ENCODE assay signal across 10 mouse cellular contexts in genomic region chr5:35901226-35901809, GRCm38 (mm10). TPM values are rescaled to one million over a fixed set of nuclear protein-coding genes. Genes with fewer than 3 reads are reported as not detected.
DNase-seq lines count a peak whose midpoint lies in the region; ATAC-seq lines count a peak whose summit lies in the region.
"Had no signal": no experiment of that assay in that cellular context is flagged by ENCODE, and none has a peak within 500 bp of the region (broad histone marks: within the 10 kb centered on the region; RNA-seq: fewer than 3 reads in every experiment).

No protein-coding gene starts in this region.

- H3K4me1 ChIP-seq in heart, embryonic 16.5 days (ENCODE audit: control insufficient read depth, insufficient read depth, low read length), result peaks cover 78% of the 10 kb centered on the region
- peaks cover 54% of the 10 kb centered on the region for H3K4me1 ChIP-seq in hindbrain, embryonic 16.5 days (ENCODE audit: control insufficient read depth, insufficient read depth, low read depth, low read length)
- H3K4me1 ChIP-seq in midbrain, embryonic 11.5 days (ENCODE audit: control insufficient read depth, insufficient read depth, low read length), result peaks cover 25% of the 10 kb centered on the region

- H3K4me2 ChIP-seq in heart, embryonic 16.5 days (ENCODE audit: low read depth, low read length), result peak overlapping the region; percentile 45
- no peak overlapping the region for H3K4me2 ChIP-seq in hindbrain, embryonic 16.5 days (ENCODE audit: low read length)
- H3K4me2 ChIP-seq in midbrain, embryonic 11.5 days, result no peak overlapping the region

- 31% methylated on average over 12 of the region's 12 CpGs for WGBS in heart, embryonic 16.5 days
- WGBS in hindbrain, embryonic 16.5 days, result 44% methylated on average over 12 of the region's 12 CpGs
- WGBS in midbrain, embryonic 11.5 days, result 39% methylated on average over 12 of the region's 12 CpGs

- ATAC-seq in heart, embryonic 16.5 days (replicated peaks; ENCODE audit: extremely low read depth, insufficient read depth, low FRiP score), result peak; percentile 75
- no peak for ATAC-seq in hindbrain, embryonic 16.5 days
- 0 out of 2 replicates have a peak, but pooled peaks have one; percentile 22 for ATAC-seq in midbrain, embryonic 11.5 days (ENCODE audit: low FRiP score)
- ATAC-seq in activated CD4-positive, CD25-positive, alpha-beta regulatory T cell, adult 4 months, result no peak

- H3K9ac ChIP-seq in heart, embryonic 16.5 days (ENCODE audit: low read length), result peak overlapping the region; percentile 53
- H3K9ac ChIP-seq in hindbrain, embryonic 16.5 days (ENCODE audit: low read depth, low read length), result 0 out of 2 replicates have a peak overlapping the region, but pooled peaks have one; percentile 35
- H3K9ac ChIP-seq in midbrain, embryonic 11.5 days (ENCODE audit: low read length), result no peak overlapping the region

- H3K27me3 ChIP-seq in heart, embryonic 16.5 days (ENCODE audit: control insufficient read depth, insufficient read depth, low read length), result no peaks in the 10 kb centered on the region
- H3K27me3 ChIP-seq in hindbrain, embryonic 16.5 days (replicated peaks; ENCODE audit: control insufficient read depth, insufficient read depth, low read length), result no peaks in the 10 kb centered on the region
- no peaks in the 10 kb centered on the region for H3K27me3 ChIP-seq in midbrain, embryonic 11.5 days (ENCODE audit: control insufficient read depth, insufficient read depth, low read length)

- H3K36me3 ChIP-seq in heart, embryonic 16.5 days (ENCODE audit: control insufficient read depth, insufficient read depth), result peaks cover 3% of the 10 kb centered on the region; the same call in 1 of the 2 replicates
- H3K36me3 ChIP-seq in hindbrain, embryonic 16.5 days (ENCODE audit: control insufficient read depth, insufficient read depth, low read length), result no peaks in the 10 kb centered on the region
- H3K36me3 ChIP-seq in midbrain, embryonic 11.5 days (ENCODE audit: control insufficient read depth, insufficient read depth, low read length), result no peaks in the 10 kb centered on the region
- H3K36me3 ChIP-seq: G1E had no signal

- intact Hi-C loops in heart, postnatal 36 days (cut with DNase I), result no loop called here

- DNase-seq in heart, postnatal 36 days, result no peak
- DNase-seq in ZHBTc4 (ENCODE audit: low read depth, low spot score), result peak; percentile 71
- no peak for DNase-seq in midbrain, embryonic 11.5 days (ENCODE audit: low spot score, missing footprints)
- DNase-seq in thymus, postnatal 10 days (ENCODE audit: low spot score in 2 of 2), result no peak
- no peak for DNase-seq in cerebellum, postnatal 10 days
- DNase-seq: gastrocnemius, postnatal 10 days had no signal

- no peaks in the 10 kb centered on the region for H3K9me3 ChIP-seq in heart, embryonic 16.5 days (replicated peaks; ENCODE audit: control insufficient read depth, low read length)
- no peaks in the 10 kb centered on the region for H3K9me3 ChIP-seq in hindbrain, embryonic 16.5 days (ENCODE audit: control insufficient read depth, low read length)
- no peaks in the 10 kb centered on the region for H3K9me3 ChIP-seq in midbrain, embryonic 11.5 days (ENCODE audit: control insufficient read depth, low read length)
- H3K9me3 ChIP-seq: G1E had no signal

- H3K27ac ChIP-seq in heart, embryonic 16.5 days (ENCODE audit: low read length), result peak overlapping the region; percentile 81
- H3K27ac ChIP-seq in hindbrain, embryonic 16.5 days (ENCODE audit: low read depth, low read length), result no peak overlapping the region; the same call in 1 of the 2 replicates
- H3K27ac ChIP-seq in midbrain, embryonic 11.5 days (ENCODE audit: low read depth, low read length), result no peak overlapping the region

- no peak overlapping the region for H3K4me3 ChIP-seq in heart, embryonic 16.5 days (ENCODE audit: low read length)
- no peak overlapping the region for H3K4me3 ChIP-seq in hindbrain, embryonic 16.5 days (ENCODE audit: low read length)
- H3K4me3 ChIP-seq in midbrain, embryonic 11.5 days (ENCODE audit: low read depth, low read length), result no peak overlapping the region

RNA-seq across cellular contexts. Expression of gene Afap1, which starts 8.2 kb away (rescaled TPM):
- 22.6 and 24.5 TPM in 2 replicates for polyA plus RNA-seq in heart, embryonic 16.5 days (2015; fragmentation: Nextera tagmentation; extraction: Ambion mirVana)
- 10 to 100 TPM; 20.8 to 20.9 TPM for total RNA-seq in heart, postnatal 36 days (2021)
- 54.8 and 69.4 TPM in 2 replicates for polyA plus RNA-seq in hindbrain, embryonic 16.5 days (2015; fragmentation: Nextera tagmentation; extraction: Ambion mirVana)
- 36.1 and 37.5 TPM in 2 replicates for polyA plus RNA-seq in midbrain, embryonic 11.5 days (2014; fragmentation: Nextera tagmentation; extraction: Ambion mirVana)
- polyA plus RNA-seq in activated CD4-positive, CD25-positive, alpha-beta regulatory T cell, adult 4 months (2017; shearing (Covaris generic)), result 1 to 10 TPM; 3.7 to 6.6 TPM
- polyA plus RNA-seq: G1E had no signal

Comparison
In these comparisons a context has a peak if more than half of its experiments do, and no peak if none do; other contexts are left out.
1. ATAC-seq: peak in heart, embryonic 16.5 days (single experiment) and midbrain, embryonic 11.5 days (single experiment); none in hindbrain, embryonic 16.5 days (single experiment) and activated CD4-positive, CD25-positive, alpha-beta regulatory T cell, adult 4 months (single experiment).